Mouse (Mus musculus): ENCODE data around the gene Aida. TPM values are rescaled to one million over a fixed set of nuclear protein-coding genes. Genes with fewer than 3 reads are reported as not detected.

The Aida gene
- polyA plus RNA-seq, 1 experiment = 53.2 TPM

DNA sequence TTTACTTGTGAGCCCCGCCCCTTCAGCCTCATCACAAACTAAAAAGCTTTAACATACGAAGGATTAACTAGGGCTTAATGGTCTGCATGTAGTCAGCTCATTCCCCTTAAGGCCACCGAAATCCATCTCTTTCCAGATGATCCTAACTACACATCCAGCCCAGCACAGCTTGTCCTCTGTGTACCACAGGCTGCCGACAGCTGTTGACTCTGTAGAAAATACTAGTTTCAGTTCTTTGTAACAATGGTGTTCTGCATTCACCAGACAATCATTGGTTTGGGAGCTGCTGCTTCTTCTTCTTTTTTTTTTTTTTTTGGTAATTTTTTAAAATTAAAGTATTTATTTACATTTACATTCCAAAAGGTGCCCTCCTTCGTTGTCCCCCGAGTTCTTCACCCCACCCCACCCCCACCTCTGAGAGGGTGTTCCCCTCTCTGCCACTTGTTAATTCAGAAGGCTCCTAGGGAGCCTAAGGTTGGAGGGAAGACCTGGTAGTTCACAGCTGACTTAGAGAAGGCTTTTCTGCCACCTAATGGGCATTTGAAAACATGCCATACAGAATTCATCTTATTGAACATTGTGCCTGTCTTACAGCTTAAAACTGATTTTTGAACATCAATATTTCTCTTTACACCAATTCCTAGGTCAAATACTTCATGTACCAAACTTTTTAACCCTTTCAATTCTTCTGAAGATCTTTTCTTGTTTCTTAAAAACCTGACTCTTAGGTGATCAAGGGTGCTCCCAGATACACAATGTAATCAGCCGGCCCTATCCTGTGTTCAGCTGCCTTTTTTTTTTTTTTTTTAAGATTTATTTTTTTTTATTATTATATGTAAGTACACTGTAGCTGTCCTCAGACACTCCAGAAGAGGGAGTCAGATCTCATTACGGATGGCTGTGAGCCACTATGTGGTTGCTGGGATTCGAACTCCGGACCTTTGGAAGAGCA, 23.2 kb upstream of the Aida start:
- Histone ChIP-seq H3K4me3 (replicated peaks; ENCODE audit: insufficient read depth, low read depth, low read length) (no peak overlapping the region), H3K27me3 (ENCODE audit: control insufficient read depth, insufficient read depth, low read length) (no peaks in the 10 kb centered on the region), H3K27ac (ENCODE audit: insufficient read depth, low read length) (no peak overlapping the region), H3K4me1 (ENCODE audit: control insufficient read depth, insufficient read depth, low read length) (no peaks in the 10 kb centered on the region)
- DNase-seq = no peak
- TF ChIP-seq POLR2A (IDR thresholded peaks at IDR 0.05; ENCODE audit: borderline replicate concordance, insufficient read depth, low read length) (no peak), CTCF (IDR thresholded peaks at IDR 0.05; ENCODE audit: borderline replicate concordance, insufficient read depth, low read depth, low read length) (peak; percentile 36; the same call in 1 of the 2 replicates)
- WGBS = 63% methylated on average over 10 of the region's 10 CpGs

- 74% methylated on average over 3 of the region's 3 CpGs for WGBS
- H3K4me1 ChIP-seq (ENCODE audit: control insufficient read depth, insufficient read depth, low read length) = no peaks in the 10 kb centered on the region
- TF ChIP-seq POLR2A (IDR thresholded peaks at IDR 0.05; ENCODE audit: borderline replicate concordance, insufficient read depth, low read length) (no peak), CTCF (IDR thresholded peaks at IDR 0.05; ENCODE audit: borderline replicate concordance, insufficient read depth, low read depth, low read length) (no peak)
- DNase-seq = no peak
- H3K27ac ChIP-seq (ENCODE audit: insufficient read depth, low read length) = no peak overlapping the region
- H3K4me3 ChIP-seq (replicated peaks; ENCODE audit: insufficient read depth, low read depth, low read length) = no peak overlapping the region
- H3K27me3 ChIP-seq (ENCODE audit: control insufficient read depth, insufficient read depth, low read length) = no peaks in the 10 kb centered on the region
Observed at GRCm38 (mm10) chr1:183274385-183274784, 22.0 kb upstream of the Aida start.

- WGBS = 81% methylated on average over 5 of the region's 5 CpGs
- no peaks in the 10 kb centered on the region for H3K4me1 ChIP-seq (ENCODE audit: control insufficient read depth, insufficient read depth, low read length)
- DNase-seq = no peak
- H3K4me3 ChIP-seq (replicated peaks; ENCODE audit: insufficient read depth, low read depth, low read length) = no peak overlapping the region
- H3K27ac ChIP-seq (ENCODE audit: insufficient read depth, low read length) = no peak overlapping the region
- no peak for TF ChIP-seq POLR2A (IDR thresholded peaks at IDR 0.05; ENCODE audit: borderline replicate concordance, insufficient read depth, low read length)
- no peak for TF ChIP-seq CTCF (IDR thresholded peaks at IDR 0.05; ENCODE audit: borderline replicate concordance, insufficient read depth, low read depth, low read length)
- no peaks in the 10 kb centered on the region for H3K27me3 ChIP-seq (ENCODE audit: control insufficient read depth, insufficient read depth, low read length)
Observed at GRCm38 (mm10) chr1:183275763-183276162, 20.6 kb upstream of the Aida start.

DNA sequence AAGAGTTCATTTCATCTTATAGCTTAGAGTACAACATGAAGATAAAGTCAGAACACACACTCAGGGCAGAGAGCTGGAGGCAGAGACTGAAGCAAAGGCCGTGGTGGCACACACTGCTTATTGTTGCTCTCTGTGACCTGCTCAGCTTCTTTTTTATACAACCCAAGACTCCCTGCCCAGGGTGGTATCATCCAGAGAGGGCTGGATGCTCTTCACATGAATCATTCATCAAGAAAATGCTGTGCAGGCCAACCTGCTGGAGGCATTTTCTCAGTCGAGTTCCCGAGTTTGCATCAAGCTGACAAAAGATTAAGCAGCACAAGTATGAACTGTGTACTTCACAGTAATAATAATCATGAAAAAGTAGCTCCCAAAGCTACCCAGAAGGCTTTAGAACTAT, 8.0 kb upstream of the Aida start:
- no peak for DNase-seq
- H3K27ac ChIP-seq (ENCODE audit: insufficient read depth, low read length) = no peak overlapping the region
- no peaks in the 10 kb centered on the region for H3K27me3 ChIP-seq (ENCODE audit: control insufficient read depth, insufficient read depth, low read length)
- TF ChIP-seq POLR2A (IDR thresholded peaks at IDR 0.05; ENCODE audit: borderline replicate concordance, insufficient read depth, low read length) (no peak), CTCF (IDR thresholded peaks at IDR 0.05; ENCODE audit: borderline replicate concordance, insufficient read depth, low read depth, low read length) (no peak)
- WGBS = 82% methylated on average over 3 of the region's 3 CpGs
- H3K4me1 ChIP-seq (ENCODE audit: control insufficient read depth, insufficient read depth, low read length) = no peaks in the 10 kb centered on the region
- no peak overlapping the region for H3K4me3 ChIP-seq (replicated peaks; ENCODE audit: insufficient read depth, low read depth, low read length)

- Histone ChIP-seq H3K27ac (ENCODE audit: insufficient read depth, low read length) (no peak overlapping the region), H3K27me3 (ENCODE audit: control insufficient read depth, insufficient read depth, low read length) (no peaks in the 10 kb centered on the region), H3K4me1 (ENCODE audit: control insufficient read depth, insufficient read depth, low read length) (no peaks in the 10 kb centered on the region), H3K4me3 (replicated peaks; ENCODE audit: insufficient read depth, low read depth, low read length) (no peak overlapping the region)
- TF ChIP-seq CTCF (IDR thresholded peaks at IDR 0.05; ENCODE audit: borderline replicate concordance, insufficient read depth, low read depth, low read length) (no peak), POLR2A (IDR thresholded peaks at IDR 0.05; ENCODE audit: borderline replicate concordance, insufficient read depth, low read length) (no peak)
- no peak for DNase-seq
- WGBS = 91% methylated on average over 4 of the region's 4 CpGs
Observed at GRCm38 (mm10) chr1:183289576-183289975, 6.8 kb upstream of the Aida start.

GRCm38 (mm10) chr1:183296877-183297383, 540 bp downstream of the Aida start, which contains the start of gene Brox:
Gene Brox (minus strand): TSS chr1:183297269.
- WGBS = 1% methylated on average over 39 of the region's 39 CpGs
- Histone ChIP-seq H3K4me1 (ENCODE audit: control insufficient read depth, insufficient read depth, low read length) (no peaks in the 10 kb centered on the region), H3K27me3 (ENCODE audit: control insufficient read depth, insufficient read depth, low read length) (no peaks in the 10 kb centered on the region), H3K27ac (ENCODE audit: insufficient read depth, low read length) (peak within 1 kb of the TSS; percentile 96), H3K4me3 (replicated peaks; ENCODE audit: insufficient read depth, low read depth, low read length) (peak within 1 kb of the TSS; percentile 99)
- TF ChIP-seq CTCF (IDR thresholded peaks at IDR 0.05; ENCODE audit: borderline replicate concordance, insufficient read depth, low read depth, low read length) (no peak), POLR2A (IDR thresholded peaks at IDR 0.05; ENCODE audit: borderline replicate concordance, insufficient read depth, low read length) (peak; percentile 62; the same call in 1 of the 2 replicates)
- peak; percentile 93 to 96 for DNase-seq

DNA sequence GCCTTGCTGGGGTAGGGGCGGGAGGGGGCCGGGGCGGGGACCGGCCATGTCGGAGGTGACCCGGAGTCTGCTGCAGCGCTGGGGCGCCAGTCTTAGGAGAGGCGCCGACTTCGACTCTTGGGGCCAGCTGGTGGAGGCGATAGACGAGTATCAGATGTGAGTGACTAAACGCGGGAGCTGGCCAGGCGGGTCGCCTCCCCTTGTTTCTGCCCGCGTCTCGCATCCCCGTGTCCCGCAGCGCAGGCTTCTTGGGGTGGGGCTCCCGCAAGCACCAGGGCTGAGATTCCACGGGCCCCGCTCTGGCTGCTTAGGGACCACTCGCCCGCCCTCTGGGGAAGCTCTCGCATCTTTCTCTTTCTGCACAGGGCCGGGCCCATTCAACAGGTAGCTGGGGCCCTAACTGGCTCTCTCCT, 1.1 kb downstream of the Aida start:
- H3K27me3 ChIP-seq (ENCODE audit: control insufficient read depth, insufficient read depth, low read length) = no peaks in the 10 kb centered on the region
- H3K4me3 ChIP-seq (replicated peaks; ENCODE audit: insufficient read depth, low read depth, low read length) = peak overlapping the region; percentile 76
- H3K27ac ChIP-seq (ENCODE audit: insufficient read depth, low read length) = peak overlapping the region; percentile 11; the same call in 1 of the 2 replicates
- no peak for DNase-seq
- no peaks in the 10 kb centered on the region for H3K4me1 ChIP-seq (ENCODE audit: control insufficient read depth, insufficient read depth, low read length)
- WGBS = under 1% methylated on average over 30 of the region's 30 CpGs
- no peak for TF ChIP-seq POLR2A (IDR thresholded peaks at IDR 0.05; ENCODE audit: borderline replicate concordance, insufficient read depth, low read length)
- no peak for TF ChIP-seq CTCF (IDR thresholded peaks at IDR 0.05; ENCODE audit: borderline replicate concordance, insufficient read depth, low read depth, low read length)
